Comparison of ENCODE assay signal across 13 mouse cellular contexts in genomic region chr8:98365378-98366095, GRCm38 (mm10).
"Had no signal": no experiment of that assay in that cellular context is flagged by ENCODE, and none has a peak within 500 bp of the region (broad histone marks: within the 10 kb centered on the region; RNA-seq: fewer than 3 reads in every experiment).

No protein-coding gene starts in this region.

- H3K4me1 ChIP-seq: kidney, embryonic 15.5 days; limb, embryonic 15.5 days; liver, embryonic 12.5 days; midbrain, embryonic 10.5 days; neural tube, embryonic 15.5 days had no signal

- H3K36me3 ChIP-seq: kidney, embryonic 15.5 days; limb, embryonic 15.5 days; liver, embryonic 12.5 days; midbrain, embryonic 10.5 days; neural tube, embryonic 15.5 days had no signal

- H3K27ac ChIP-seq: kidney, embryonic 15.5 days; left cerebral cortex, adult 2 months; limb, embryonic 15.5 days; liver, embryonic 12.5 days; midbrain, embryonic 10.5 days; neural tube, embryonic 15.5 days; stomach, postnatal 0 days had no signal

- DNase-seq: kidney, postnatal 14 days; lung, embryonic 14.5 days; lung, postnatal 10 days; lung, postnatal 4 days; thymus, postnatal 4 days had no signal

- H3K27me3 ChIP-seq: kidney, embryonic 15.5 days; limb, embryonic 15.5 days; liver, embryonic 12.5 days; neural tube, embryonic 15.5 days had no signal

- H3K9me3 ChIP-seq: kidney, embryonic 15.5 days; limb, embryonic 15.5 days; liver, embryonic 12.5 days; midbrain, embryonic 10.5 days; neural tube, embryonic 15.5 days had no signal

- ATAC-seq: liver, embryonic 12.5 days had no signal

- H3K4me2 ChIP-seq: kidney, embryonic 15.5 days; limb, embryonic 15.5 days; liver, embryonic 12.5 days; lung, embryonic 14.5 days; neural tube, embryonic 15.5 days had no signal

- H3K4me3 ChIP-seq: kidney, embryonic 15.5 days; left cerebral cortex, adult 2 months; limb, embryonic 15.5 days; liver, embryonic 12.5 days; midbrain, embryonic 10.5 days; myocyte; neural tube, embryonic 15.5 days had no signal

- H3K9ac ChIP-seq: kidney, embryonic 15.5 days; limb, embryonic 15.5 days; liver, embryonic 12.5 days; lung, embryonic 14.5 days; neural tube, embryonic 15.5 days had no signal
